Mouse (Mus musculus) activated CD4-positive, CD25-positive, alpha-beta regulatory T cell, adult 9 weeks (primary cell): ENCODE results near the gene Pdgfc. TPM values are rescaled to one million over a fixed set of nuclear protein-coding genes. Genes with fewer than 3 reads are reported as not detected.

Source experiments
- polyA plus RNA-seq: library from polyadenylated mRNA; unstranded; fragments of 100-300 nt; shearing (Covaris generic); gene quantifications from one replicate; pipeline ENCODE4 v1.2.1, GENCODE M21; 2017

The Pdgfc gene
- not detected for polyA plus RNA-seq

DNA sequence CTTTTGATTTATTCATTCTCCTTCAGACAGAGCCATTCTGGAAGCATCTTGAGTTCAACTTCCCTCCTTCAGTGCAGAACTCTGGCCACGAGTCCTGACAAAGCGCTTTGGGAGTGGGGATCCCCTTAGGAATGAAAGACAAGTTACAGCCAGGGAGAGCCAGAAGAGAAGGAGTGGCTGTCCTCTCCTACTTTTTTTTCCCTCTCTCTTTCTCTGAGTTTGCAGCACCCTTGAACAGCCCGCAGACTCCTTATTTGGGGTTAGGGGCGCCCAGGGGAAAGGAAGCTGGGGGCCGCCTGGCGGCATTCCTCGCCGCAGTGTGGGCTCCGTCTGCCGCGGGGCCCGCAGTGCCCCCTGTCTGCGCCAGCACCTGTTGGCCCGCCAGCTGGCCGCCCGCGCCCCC lies at the start of gene Pdgfc:
Gene Pdgfc (plus strand): TSS at position 266 of the 403 bp plus-strand sequence.

Other genes with a start within 250 kb of the Pdgfc start
- not detected for gene Gria2, start 233.6 kb upstream of the Pdgfc start, polyA plus RNA-seq
- gene Glrb, start 122.8 kb upstream of the Pdgfc start, polyA plus RNA-seq = not detected